Mouse (Mus musculus) erythroblast, adult 5-6 weeks (primary cell): ENCODE measurements at regions not wholly inside any gene's neighbourhood (a gene's known extent, or its start where the extent isn't known, plus 50 kb on each side); places are given as distances from the start of the nearest gene placed in this dataset.

Source experiments
- ATAC-seq: replicated peaks from 2 replicates; pipeline ENCODE4 v1.8.0; 2016; ENCODE audit warnings: moderate number of reproducible peaks, mild to moderate bottlenecking, moderate TSS enrichment, inconsistent platforms; ENCODE audit not compliant: poor library complexity, low FRiP score, severe bottlenecking

DNA sequence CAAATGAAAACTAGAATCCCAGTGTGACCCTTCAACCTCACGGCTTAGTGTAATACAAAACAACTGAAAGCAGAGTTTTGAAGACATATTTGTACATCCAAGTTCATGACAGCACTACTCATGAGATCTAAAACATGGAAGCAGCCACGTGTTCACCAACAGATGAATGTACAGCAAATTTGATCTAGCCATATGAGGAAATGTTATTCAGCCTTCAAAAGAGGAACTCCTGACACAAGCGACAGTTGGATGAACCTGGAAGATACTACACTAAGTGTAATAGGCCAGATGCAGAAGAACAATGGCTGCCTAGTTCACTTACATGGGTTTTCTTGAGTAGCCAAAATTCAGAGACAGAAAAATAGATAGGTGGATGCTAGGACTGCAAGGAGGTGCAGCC is 212.0 kb upstream of the Cdyl start:
- no peak for ATAC-seq

DNA sequence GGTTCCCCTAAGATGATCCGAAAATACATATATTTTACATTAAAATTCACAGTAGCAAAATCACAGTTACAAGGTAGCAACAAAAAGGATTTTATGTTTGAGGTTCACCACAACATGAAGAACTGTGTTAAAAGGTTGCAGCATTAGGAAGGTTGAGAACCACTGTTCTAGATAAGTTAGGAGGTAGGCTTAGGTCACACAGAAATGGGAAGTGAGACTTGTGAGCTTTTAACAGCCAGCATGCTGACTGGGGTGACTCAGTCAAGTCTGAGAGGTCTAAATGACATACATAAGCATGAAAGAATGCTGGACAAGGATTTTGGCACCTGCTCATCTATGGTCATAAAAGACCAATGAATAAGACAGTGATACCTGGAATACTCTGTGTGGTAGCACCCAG is 207.2 kb upstream of the Cdyl start:
- ATAC-seq: no peak

DNA sequence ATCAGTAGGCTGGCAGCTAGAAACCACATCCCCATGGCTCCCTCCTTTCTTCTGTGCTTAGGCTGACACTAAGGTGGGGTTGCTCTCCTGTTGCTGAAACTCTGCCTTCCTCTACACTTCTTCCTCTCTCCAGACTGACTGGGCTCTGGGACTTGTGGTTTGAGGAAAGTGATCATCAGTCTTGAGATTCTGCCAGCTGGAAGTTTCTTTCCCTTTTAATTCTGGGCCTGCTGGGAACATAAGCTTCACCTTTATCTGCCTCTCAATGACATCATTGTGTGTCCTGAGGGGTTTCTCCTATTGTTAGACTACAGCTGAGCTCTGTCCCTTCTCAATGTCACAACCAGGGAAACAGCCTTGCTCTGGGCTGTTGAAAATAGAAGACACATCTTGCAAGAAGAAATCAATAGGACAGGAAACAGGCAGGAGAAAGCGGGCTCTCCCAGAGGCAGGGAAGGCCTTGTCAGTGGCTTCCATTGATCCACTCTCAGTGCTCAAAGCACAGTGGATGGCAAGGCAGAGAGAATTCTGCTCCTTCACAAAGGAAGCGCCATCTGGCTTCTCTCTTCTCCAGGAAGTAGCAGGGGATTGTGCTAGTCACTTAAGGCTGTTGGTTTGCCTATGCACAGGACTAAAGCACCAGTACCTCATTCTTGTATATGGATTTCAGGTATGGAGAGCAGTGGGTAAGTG is 206.3 kb upstream of the Cdyl start:
- ATAC-seq: no peak

DNA sequence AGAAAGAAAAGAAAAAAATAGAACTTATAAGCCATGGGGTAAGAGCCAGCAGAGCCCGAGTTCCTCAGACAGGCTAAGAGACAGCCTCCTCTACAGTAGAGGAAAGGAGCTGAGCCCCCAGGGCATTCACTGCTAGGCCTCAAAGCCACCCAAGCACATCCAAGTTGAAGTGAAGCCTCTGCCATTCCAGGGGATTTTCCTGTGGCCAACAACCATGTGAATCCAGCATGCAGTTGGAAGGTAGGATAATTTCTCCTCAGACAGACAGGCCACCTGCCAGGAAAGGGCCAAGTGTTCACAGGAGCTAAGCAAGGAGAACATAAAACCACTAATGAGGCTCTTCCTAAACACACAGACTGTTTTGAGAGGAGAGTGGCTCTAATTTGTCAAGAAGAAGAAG is 199.6 kb upstream of the Cdyl start:
- ATAC-seq: no peak

DNA sequence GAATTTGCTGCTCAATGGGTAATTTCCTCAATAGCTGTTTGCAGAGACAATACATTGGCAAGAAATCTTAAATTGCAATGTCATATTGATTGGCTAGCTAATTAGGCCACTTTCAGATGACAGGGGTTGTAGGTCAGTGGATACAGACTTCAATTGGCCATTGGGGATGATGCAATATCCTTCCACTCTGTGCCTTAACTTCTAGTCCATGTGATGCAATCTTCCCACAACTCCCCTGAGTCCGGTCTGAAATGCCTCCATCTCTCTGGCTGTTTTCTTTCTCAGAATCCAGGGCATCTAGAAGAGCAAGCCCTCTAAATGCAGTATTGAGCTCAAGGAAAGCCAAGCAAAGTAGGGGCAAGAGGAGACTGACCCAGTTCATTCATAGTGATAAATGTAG is 196.4 kb upstream of the Cdyl start:
- ATAC-seq: no peak

DNA sequence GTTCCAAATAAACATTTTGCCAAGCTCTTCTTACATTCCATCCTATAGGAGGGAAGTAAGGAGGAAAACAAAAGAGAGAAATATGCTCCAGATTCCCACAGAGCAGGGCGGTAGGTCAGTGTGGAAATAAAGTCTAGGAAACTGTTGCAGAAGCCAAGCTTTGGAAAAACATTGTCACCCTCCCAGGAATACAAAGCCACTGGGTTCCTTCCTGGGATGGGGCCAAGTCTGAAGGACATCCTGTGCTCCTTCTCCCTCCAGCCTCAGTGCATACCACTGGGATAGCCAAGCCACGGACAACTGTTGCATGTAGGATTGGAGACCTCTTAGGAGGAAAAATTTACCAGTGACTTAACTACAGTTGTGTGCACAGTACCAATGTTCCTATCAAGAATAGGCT is 195.8 kb upstream of the Cdyl start:
- ATAC-seq: no peak

DNA sequence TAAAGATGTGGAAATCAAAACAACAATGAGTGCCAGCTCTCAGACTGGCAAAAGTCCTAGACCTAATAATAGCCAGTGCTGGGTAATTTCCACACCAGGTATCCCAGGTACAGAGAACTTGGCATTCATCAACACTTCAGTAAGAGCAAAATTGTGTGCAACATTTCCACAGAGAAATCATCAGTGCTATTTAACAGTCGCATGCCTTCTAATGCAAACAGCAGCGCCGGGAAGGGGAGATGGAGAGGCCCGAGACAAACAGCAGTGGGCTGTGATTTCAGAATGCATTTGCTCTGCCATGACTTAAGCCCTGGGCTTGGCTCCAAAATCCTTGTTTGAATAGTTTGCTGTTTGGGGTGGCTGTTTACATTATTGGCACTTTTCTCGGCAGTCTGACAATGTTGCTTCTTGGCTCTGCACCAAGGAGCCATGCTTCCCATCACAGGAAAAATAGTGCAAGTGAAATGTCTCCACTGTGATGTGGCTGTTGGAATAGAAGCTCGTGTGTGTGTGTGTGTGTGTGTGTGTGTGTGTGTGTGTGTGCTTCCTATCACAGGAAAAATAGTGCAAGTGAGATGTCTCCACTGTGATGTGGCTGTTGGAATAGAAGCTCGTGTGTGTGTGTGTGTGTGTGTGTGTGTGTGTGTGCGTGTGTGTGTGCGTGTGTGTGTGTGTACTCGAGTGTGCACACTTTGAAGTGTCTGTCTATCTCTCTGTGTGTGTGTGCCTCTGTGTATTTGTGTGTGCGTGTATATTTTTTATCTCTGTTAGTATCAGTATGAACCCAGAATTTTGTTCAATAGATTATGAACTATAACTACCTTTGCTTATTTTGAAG is 190.1 kb upstream of the Cdyl start:
- ATAC-seq: no peak

DNA sequence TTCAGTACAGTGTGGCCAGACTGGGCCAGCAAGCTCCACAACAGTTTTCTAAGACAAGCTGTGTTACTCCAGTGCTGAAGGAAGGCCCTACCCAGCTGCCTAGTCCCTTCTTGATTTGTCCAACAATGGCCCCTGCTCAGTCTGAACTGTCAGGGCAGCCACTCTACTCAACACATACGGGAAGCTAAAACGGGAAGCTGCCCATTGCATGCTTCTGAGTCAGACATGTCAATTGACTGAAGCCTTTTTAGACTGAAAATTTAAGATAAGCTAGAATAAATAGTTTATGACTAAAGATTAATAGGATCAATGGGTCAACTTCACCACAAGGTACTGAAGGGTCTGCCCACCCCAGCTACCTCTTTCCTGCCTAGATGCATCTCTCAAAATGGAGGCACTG is 181.4 kb upstream of the Cdyl start:
- no peak for ATAC-seq

DNA sequence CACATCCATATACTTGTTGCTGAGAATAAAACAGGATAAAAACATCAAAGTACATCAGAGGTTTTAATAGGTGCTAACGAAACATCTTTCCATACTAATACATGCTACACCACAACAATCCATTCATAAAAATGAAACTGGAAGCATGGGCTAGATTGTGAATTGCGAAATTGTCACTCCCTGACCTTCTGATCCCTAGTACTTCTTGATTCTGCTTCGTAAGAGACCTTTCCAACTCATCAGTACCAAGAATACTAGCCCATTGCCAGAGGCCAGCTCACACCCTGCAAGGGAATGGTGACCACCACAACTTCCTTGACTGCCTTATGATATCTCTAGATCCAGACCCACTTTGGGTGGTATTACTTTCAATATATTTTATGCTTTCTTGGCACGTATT is 177.3 kb upstream of the Cdyl start:
- ATAC-seq: no peak

DNA sequence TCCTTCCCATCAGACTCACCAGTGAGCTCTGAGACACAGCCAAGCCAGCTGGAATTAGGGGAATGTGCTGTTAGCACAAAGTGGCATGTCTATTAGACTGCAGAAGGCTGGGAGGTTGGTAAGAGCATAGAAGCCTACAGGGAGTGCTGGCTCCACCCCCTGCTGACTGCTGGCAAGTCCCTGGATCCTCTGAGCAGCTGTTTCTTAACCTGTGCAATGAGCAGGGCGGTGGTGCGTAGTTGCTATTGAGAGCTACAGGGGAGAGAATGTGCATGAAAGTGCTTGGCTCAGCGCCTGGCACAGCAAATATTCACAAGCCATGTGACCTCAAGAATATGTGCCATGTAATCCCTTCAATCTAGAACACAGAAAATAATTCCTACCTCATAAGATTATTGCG is 173.5 kb upstream of the Cdyl start:
- no peak for ATAC-seq

DNA sequence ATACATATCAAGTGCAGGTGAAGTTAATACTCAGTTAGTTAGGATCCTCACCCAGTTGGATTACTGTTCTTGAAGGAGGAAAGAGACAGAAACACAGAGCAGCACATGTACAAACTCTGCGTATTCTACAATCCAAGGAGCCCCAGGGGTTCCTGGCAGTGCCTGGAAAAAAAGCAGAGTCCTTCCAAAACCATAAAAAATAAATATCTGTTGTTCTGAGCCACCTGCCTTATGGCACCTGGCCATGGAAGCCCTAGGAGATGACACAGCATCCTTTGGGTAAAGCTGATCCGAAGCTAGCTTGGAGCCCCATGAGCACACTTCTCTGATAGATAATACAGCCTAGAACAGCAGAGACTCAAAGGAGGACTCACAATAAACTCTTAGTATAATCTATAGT is 159.9 kb upstream of the Cdyl start:
- ATAC-seq: no peak

DNA sequence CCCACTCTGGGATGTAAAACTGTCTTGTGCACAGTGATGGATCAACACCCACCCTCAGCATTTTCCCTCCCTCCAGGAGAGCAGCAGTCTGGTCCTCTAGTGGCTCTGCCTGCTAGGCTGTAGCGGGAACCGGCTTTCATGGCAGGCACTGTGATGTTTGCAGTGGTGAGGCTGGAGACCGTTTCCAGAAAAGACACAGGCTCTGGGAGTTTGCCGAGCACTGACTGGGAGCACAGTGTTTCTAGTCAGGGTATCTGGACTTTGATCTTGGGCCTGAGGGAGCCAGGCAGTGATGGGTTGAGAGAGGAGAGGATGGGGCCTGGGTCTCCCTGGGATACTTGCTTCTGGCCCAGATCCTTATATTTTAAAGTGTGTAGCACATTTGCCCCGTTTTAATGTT is 158.7 kb upstream of the Cdyl start:
- no peak for ATAC-seq

DNA sequence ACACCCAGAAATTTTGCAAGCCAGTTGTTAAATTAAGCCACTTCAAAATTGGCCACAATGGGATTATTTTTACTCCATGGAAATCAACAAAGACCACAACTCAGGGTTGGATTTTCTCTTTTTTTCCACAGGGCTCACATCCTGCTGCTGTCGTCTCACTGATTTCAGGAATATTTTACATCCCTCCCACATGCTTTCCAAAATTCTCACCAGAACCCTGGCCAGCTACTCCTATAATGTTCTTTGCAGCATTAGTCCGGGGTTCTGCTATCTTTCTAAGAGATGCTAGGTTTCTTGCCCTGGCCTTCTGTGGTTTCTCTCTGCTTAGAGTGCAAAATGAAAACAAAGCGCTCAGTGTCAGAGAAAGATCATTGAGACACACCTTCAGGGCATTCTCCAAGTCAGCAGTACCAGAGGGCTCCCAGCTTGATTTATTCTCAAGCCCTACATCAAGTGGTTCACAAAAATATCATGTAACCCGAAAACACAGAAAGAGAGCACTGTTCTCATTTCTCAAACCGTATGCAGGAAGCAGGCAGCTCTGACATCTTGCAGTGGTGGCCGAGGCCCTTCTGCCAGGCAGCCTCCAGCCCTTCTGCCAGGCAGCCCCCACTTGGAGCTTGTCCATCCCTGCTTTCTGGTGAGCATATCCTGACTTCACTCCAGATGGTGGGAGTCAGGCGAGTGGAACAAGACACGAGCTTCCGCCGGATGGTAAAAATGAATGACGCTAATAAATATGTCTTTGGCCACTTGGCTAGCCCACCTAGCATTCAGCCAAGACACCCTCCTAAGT is 158.1 kb upstream of the Cdyl start:
- no peak for ATAC-seq

DNA sequence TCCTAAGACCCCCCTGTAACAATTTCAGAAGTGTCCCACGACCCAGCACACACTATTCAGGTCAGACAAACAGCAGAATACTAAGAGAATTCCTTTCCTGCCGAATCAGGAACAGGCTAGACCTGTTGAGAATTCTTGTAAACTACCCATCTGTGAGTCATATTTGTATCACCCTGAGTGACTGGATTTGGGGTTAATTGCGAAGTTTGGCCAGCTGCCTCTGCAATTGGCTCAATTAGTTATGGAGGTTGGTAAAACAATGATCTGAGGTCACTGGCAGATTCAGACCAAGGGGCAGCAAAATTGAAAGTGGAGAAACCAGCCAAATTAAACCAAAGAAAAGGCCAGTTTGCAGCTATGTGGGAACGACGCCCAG is 157.5 kb upstream of the Cdyl start:
- no peak for ATAC-seq

DNA sequence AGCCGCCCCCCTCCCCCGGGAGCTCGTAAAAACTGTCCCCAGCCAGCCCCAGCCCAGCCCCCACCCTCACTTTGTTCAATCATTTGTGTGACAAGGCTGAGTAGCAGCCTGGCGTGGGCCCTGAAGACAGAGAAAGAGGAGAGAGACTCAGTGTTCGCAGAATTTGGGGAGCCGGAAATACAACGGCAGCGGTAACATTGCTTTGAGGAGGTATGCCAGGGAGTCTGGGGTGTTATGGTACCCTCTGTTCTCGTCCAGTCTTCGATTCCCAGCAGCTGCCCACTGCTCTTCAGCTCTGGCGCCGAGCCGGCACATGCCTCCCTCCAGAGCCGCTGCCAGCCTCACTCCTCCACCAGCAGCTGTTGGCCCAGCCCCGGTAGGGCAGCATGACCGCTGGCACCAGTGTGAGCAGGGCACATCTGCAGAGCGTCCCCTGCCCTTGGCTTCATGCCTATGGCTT is 156.2 kb upstream of the Cdyl start:
- no peak for ATAC-seq

DNA sequence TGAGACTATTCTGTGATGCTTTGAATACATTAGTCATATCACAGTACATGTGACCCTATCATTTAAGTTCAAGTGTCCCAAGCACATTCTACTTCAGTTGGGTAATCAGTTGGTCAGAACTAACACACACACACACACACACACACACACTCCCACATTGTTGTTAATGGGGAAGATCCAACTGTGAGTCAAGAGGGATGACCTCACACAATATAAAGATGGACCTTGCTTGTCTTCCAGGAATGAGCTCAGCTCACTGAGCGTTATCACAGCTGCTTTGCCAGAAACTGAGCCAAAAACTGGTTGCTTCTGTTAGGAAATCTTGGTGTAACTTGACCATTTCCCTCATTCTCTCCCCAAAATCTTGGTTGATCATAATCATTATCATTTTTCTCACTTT is 152.4 kb upstream of the Cdyl start:
- no peak for ATAC-seq

DNA sequence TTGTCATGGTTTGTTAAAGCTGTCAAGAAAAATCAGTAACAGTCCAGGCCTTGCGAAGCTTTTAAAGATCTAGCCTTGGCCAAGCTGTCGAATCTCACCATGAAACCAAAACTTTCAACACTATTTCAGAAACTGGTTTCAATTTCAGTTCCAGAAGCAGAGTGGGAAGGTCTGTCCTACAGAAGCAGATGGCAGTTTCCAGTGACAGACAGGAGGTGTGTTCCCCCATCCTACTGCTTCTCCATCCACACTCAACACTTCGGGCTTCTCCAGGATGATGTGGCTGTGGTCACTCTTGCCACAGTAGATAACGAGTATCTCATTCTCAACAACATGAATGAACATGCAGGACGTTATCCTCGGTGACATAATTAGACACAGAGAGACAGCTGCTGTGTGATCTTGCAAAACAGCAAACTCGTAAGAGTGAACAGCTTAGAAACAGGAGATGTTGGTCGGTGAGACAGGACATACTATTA is 147.6 kb upstream of the Cdyl start:
- no peak for ATAC-seq

DNA sequence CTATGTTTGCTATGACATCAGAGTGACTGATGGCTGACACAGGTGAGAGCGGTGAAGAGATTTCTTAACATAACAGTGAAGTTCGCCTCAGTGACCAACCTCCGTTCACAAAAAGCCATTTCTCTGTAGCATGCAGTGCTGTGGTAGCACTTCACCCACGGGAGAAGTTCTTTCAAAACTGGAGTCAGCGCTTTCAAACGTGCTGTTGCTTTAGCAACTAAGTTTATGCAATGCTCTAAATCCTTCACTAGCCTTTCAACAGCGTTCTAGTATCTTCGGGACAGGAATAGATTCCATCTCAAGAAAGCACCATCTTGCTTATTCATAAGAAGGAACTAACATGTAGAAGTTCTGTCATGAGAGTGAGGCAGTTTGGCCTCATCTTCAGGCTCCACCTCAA is 146.5 kb upstream of the Cdyl start:
- no peak for ATAC-seq

DNA sequence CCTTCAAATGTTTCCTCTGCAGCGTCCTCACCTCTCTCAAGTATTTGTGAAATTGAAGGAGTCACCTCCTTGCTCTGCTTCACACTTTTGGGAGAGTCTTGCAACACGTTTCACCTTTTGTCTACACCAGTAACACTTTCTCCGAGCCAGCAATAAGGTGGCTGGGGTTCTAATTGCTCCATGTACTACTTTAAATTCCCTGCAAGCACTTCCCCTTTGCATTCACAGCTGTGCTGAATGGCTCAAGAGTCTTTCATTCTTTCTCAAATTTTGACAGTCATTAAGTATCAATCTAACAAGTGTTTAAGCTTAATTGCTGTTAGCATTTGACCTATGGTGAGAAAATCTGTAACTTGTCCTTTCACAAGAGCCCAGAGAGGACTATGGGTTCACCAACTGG is 144.3 kb upstream of the Cdyl start:
- ATAC-seq: no peak

DNA sequence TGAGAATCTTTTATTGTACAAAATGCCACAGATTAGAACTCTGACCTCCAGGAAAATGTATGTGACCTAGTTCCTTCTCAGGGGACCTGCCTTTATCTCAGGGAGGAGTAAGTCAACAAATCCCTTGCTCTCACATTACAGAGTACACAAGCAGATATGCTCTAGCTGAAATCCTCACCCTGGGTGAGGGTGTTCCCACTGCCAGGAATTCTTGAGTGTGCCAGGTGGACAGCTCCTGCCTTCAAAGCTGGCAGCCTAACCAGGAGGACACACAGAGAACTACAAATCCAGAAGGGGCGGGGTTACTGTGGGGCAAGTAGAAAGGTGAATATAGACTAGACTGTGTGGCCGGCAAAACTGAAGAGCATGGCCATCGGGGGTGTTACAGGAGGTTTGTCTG is 141.9 kb upstream of the Cdyl start:
- ATAC-seq: no peak

DNA sequence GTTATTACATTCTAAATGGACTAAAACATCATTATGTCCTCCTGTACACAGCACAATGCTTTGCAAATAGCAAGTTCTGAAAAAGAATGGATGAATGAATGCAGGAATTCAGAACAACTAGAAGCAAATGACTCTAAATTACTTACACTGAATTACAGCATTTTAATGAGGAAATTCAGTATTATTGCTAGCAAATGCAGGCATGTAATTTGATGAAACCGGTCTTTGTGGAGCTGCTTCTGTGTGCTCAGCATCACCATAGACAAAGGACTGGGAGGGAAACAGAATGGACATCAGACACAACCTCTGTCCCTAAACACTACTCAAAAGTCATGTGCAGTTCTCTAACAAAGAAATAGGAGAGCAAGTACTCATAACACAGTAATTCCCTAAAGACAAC is 137.4 kb upstream of the Cdyl start:
- ATAC-seq: no peak
